Mouse (Mus musculus): ENCODE measurements around the gene Ly6g6c.
A peak's percentile ranks its signal among the peaks of the same experiment; 100 is the strongest.

DNA sequence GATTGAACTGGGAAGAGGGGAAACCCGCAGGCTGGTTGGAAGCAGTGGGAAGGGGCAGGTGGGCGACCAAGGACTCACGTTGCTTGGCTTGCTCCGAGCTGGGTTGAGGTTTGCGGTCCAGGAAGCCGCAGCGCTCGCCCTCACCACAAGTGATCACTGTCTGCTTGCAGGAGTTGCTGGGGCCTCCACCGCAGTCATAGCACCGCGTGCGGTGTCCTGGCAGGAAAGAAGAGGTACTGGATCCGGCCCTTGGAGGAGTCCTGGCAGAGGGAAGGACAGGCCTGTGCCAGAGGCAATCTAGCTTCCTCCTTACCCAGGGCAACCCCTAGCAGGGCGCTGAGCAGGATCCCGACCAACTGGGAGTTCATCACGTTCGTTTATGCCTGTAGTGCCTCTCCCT is 8.9 kb downstream of the Ly6g6c start:
- TF ChIP-seq POLR2A (IDR thresholded peaks at IDR 0.05; ENCODE audit: borderline replicate concordance, insufficient read depth, low read length), result peak; percentile 39; the same call in 1 of the 2 replicates
- no peak for TF ChIP-seq CTCF (IDR thresholded peaks at IDR 0.05; ENCODE audit: borderline replicate concordance, insufficient read depth, low read depth, low read length)
